Mouse (Mus musculus) myocyte (in vitro differentiated cells): ENCODE data around the gene Gpr108. TPM values are rescaled to one million over a fixed set of nuclear protein-coding genes. Genes with fewer than 3 reads are reported as not detected.

Experiments
- H3K27me3 ChIP-seq: one replicate; pipeline ENCODE4 v1.6.1; 2011; ENCODE audit not compliant: control insufficient read depth, insufficient read depth, insufficient read length
- H3K36me3 ChIP-seq: one replicate; pipeline ENCODE4 v1.6.1; 2011; ENCODE audit not compliant: control insufficient read depth, insufficient read depth
- H3K4me2 ChIP-seq: one replicate; pipeline ENCODE4 v1.6.1; 2011; ENCODE audit warnings: low read depth, control low read depth
- H3K4me3 ChIP-seq: one replicate; pipeline ENCODE4 v1.5.1; 2011; ENCODE audit warnings: mild to moderate bottlenecking, control low read depth, moderate library complexity
- H3K79me2 ChIP-seq: one replicate; pipeline ENCODE4 v1.6.1; 2011; ENCODE audit not compliant: control insufficient read depth, insufficient read depth
- H3ac ChIP-seq: one replicate; pipeline ENCODE4 v1.6.1; 2011; ENCODE audit not compliant: control insufficient read depth, insufficient read length
- CEBPB ChIP-seq: IDR thresholded peaks from 2 replicates; pipeline ENCODE4 v1.6.1; 2011; ENCODE audit warnings: mild to moderate bottlenecking, moderate library complexity; ENCODE audit not compliant: poor library complexity, insufficient read depth, severe bottlenecking
- MYOG ChIP-seq, 3 experiments: IDR thresholded peaks; one replicate each; pipeline ENCODE4 v1.6.1; 2011; ENCODE audit warnings: control low read depth in 2 of 3, low read depth in 2 of 3, mild to moderate bottlenecking in 2 of 3; ENCODE audit not compliant: insufficient read length in 2 of 3, control insufficient read depth in 1 of 3, insufficient read depth in 1 of 3
- polyA plus RNA-seq: library from polyadenylated mRNA; unstranded; fragments of >200 nt; fragmentation: generic; extraction: Trizol; gene quantifications from one replicate; pipeline ENCODE4 v1.2.1, GENCODE M21; 2012; ENCODE audit warnings: missing spikeins

Gpr108 gene
- polyA plus RNA-seq, 1 experiment, result 53.9 TPM

- TF ChIP-seq MYOG (IDR thresholded peaks at IDR 0.05; ENCODE audit: control insufficient read depth in 1 of 3, insufficient read depth in 1 of 3, insufficient read length in 2 of 3, low read depth in 2 of 3), result no peak
- no peak overlapping the region for H3K4me3 ChIP-seq
Observed at GRCm38 (mm10) chr17:57188510-57189192, 59.6 kb downstream of the Gpr108 start.

GRCm38 (mm10) chr17:57185641-57186040, 62.6 kb downstream of the Gpr108 start:
- Histone ChIP-seq H3K27me3 (peaks cover 11% of the 10 kb centered on the region), H3K36me3 (no peaks in the 10 kb centered on the region), H3K4me3 (no peak overlapping the region), H3K79me2 (no peaks in the 10 kb centered on the region), H3K4me2 (no peak overlapping the region), H3ac (no peak overlapping the region)
- no peak for TF ChIP-seq CEBPB

More at GRCm38 (mm10) chr17:57188510-57189192, 59.6 kb downstream of the Gpr108 start:
- H3K4me2 ChIP-seq, result no peak overlapping the region
- H3ac ChIP-seq, result no peak overlapping the region
- no peaks in the 10 kb centered on the region for H3K36me3 ChIP-seq
- no peaks in the 10 kb centered on the region for H3K79me2 ChIP-seq
- peaks cover 15% of the 10 kb centered on the region for H3K27me3 ChIP-seq

Other genes with a start within 250 kb of the Gpr108 start
- gene Pspn, start 248.4 kb downstream of the Gpr108 start, polyA plus RNA-seq, result 1.1 TPM
- gene Gtf2f1, start 237.2 kb downstream of the Gpr108 start, polyA plus RNA-seq, result 61.6 TPM
- 0.04 TPM for gene Gm17949, start 237.0 kb downstream of the Gpr108 start, polyA plus RNA-seq
- gene Khsrp, start 216.9 kb downstream of the Gpr108 start, polyA plus RNA-seq, result 42.5 TPM
- not detected for gene Slc25a41, start 206.8 kb downstream of the Gpr108 start, polyA plus RNA-seq
- not detected for gene Crb3, start 189.3 kb downstream of the Gpr108 start, polyA plus RNA-seq
- gene Slc25a23, start 188.6 kb downstream of the Gpr108 start, polyA plus RNA-seq, result 2.2 TPM
- gene Dennd1c, start 169.9 kb downstream of the Gpr108 start, polyA plus RNA-seq, result 0.04 TPM
- 0.14 TPM for gene Tubb4a, start 160.7 kb downstream of the Gpr108 start, polyA plus RNA-seq
- gene Tnfsf9, start 143.1 kb downstream of the Gpr108 start, polyA plus RNA-seq, result 7.0 TPM
- not detected for gene Cd70, start 98.7 kb downstream of the Gpr108 start, polyA plus RNA-seq
- not detected for gene Tnfsf14, start 54.3 kb downstream of the Gpr108 start, polyA plus RNA-seq
- 0.12 TPM for gene C3, start 20.3 kb downstream of the Gpr108 start, polyA plus RNA-seq
- gene Trip10, start 1.0 kb upstream of the Gpr108 start, polyA plus RNA-seq, result 39.2 TPM
- gene Vav1, start 30.7 kb upstream of the Gpr108 start, polyA plus RNA-seq, result not detected
- 0.01 TPM for gene Adgre1, start 110.2 kb upstream of the Gpr108 start, polyA plus RNA-seq